In the genomic region with DNA sequence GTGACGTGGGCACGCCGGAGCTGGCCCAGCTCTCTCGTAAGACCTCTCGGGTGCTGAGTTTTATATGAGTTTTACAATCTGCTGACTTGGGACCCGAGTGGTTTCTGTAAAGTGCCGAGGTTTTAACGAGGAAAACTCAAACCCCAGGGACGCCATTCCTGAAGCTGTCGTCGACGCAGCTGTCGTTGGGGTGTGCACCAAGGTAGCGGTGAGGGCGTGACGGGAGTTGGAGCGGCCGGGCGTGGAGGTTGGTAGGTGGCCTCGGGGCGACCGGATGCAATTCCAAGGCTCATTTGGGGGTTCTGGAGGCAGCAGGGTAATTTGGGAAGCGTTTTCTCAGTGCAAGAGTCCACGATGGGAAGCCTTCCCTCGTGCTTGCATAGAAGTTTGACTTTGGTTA, we compare ENCODE assay signal across 7 mouse cellular contexts. TPM values are rescaled to one million over a fixed set of nuclear protein-coding genes. Genes with fewer than 3 reads are reported as not detected.
DNase-seq lines count a peak whose midpoint lies in the region; ATAC-seq and TF ChIP-seq lines count a peak whose summit lies in the region.
"Not testable (repeated sequence)": the region's sequence is repeated elsewhere in the genome, so short reads cannot be mapped to it uniquely, and the experiment has no call there.

No protein-coding gene starts in this region.

- peak overlapping the region; percentile 38; the same call in 1 of the 2 replicates for H3K9ac ChIP-seq in hindbrain, postnatal 0 days (replicated peaks; ENCODE audit: low read length)
- peak overlapping the region; percentile 62 for H3K9ac ChIP-seq in limb, embryonic 12.5 days (replicated peaks)
- H3K9ac ChIP-seq in neural tube, embryonic 14.5 days (replicated peaks; ENCODE audit: low read depth, low read length), result peak overlapping the region; percentile 47

- ATAC-seq in hindbrain, postnatal 0 days; neural tube, embryonic 14.5 days (ENCODE audit: low read depth): not testable (repeated sequence)
- ATAC-seq in limb, embryonic 12.5 days (ENCODE audit: insufficient number of reproducible peaks, insufficient read depth, low FRiP score, low TSS enrichment, low read depth), result peak; percentile 38

- under 1% methylated on average over 25 of the region's 25 CpGs for WGBS in embryonic facial prominence, embryonic 10.5 days
- under 1% methylated on average over 25 of the region's 25 CpGs for WGBS in hindbrain, postnatal 0 days
- WGBS in limb, embryonic 12.5 days, result 0% methylated on average over 25 of the region's 25 CpGs
- WGBS in macrophage (ENCODE audit: missing documents), result 2% methylated on average over 20 of the region's 25 CpGs
- WGBS in neural tube, embryonic 14.5 days, result under 1% methylated on average over 23 of the region's 25 CpGs

- H3K9me3 ChIP-seq in embryonic facial prominence, embryonic 10.5 days; hindbrain, postnatal 0 days (ENCODE audit: low read length); limb, embryonic 12.5 days; neural tube, embryonic 14.5 days (ENCODE audit: control insufficient read depth, low read length): not testable (repeated sequence)

- not testable (repeated sequence) for H3K36me3 ChIP-seq in embryonic facial prominence, embryonic 10.5 days (replicated peaks); hindbrain, postnatal 0 days (ENCODE audit: insufficient read depth, low read length); limb, embryonic 12.5 days; macrophage (ENCODE audit: inconsistent target); neural tube, embryonic 14.5 days (ENCODE audit: control insufficient read depth, insufficient read depth, low read length)

- H3K4me2 ChIP-seq in hindbrain, postnatal 0 days (ENCODE audit: low read depth, low read length), result peak overlapping the region; percentile 54
- H3K4me2 ChIP-seq in limb, embryonic 12.5 days, result peak overlapping the region; percentile 61
- peak overlapping the region; percentile 52 for H3K4me2 ChIP-seq in neural tube, embryonic 14.5 days (ENCODE audit: low read depth, low read length)

- not testable (repeated sequence) for TF ChIP-seq CTCF in hindbrain, postnatal 0 days (IDR thresholded peaks at IDR 0.05; ENCODE audit: low read depth)

- peak; percentile 45 for DNase-seq in R1 (ENCODE audit: low read depth, low spot score)
- DNase-seq in embryonic facial prominence, embryonic 10.5 days (ENCODE audit: low spot score), result peak; percentile 43
- DNase-seq in heart, adult 11 months, result peak; percentile 76
- peak; percentile 6 for DNase-seq in hindbrain, postnatal 0 days (ENCODE audit: low spot score)

- peak overlapping the region; percentile 59 for H3K4me3 ChIP-seq in embryonic facial prominence, embryonic 10.5 days
- peak overlapping the region; percentile 46 for H3K4me3 ChIP-seq in hindbrain, postnatal 0 days (ENCODE audit: low read length)
- peak overlapping the region; percentile 50 for H3K4me3 ChIP-seq in limb, embryonic 12.5 days (replicated peaks)
- H3K4me3 ChIP-seq in macrophage (ENCODE audit: inconsistent target), result peak overlapping the region; percentile 45
- peak overlapping the region; percentile 38 for H3K4me3 ChIP-seq in neural tube, embryonic 14.5 days (ENCODE audit: low read depth, low read length)

- H3K27me3 ChIP-seq in embryonic facial prominence, embryonic 10.5 days (replicated peaks; ENCODE audit: low read depth, poor library complexity, severe bottlenecking); hindbrain, postnatal 0 days (ENCODE audit: insufficient read depth, low read length); limb, embryonic 12.5 days; neural tube, embryonic 14.5 days (ENCODE audit: control insufficient read depth, insufficient read depth, low read length): not testable (repeated sequence)

- H3K27ac ChIP-seq in embryonic facial prominence, embryonic 10.5 days (replicated peaks), result peak overlapping the region; percentile 75
- H3K27ac ChIP-seq in hindbrain, postnatal 0 days; limb, embryonic 12.5 days; macrophage; neural tube, embryonic 14.5 days (ENCODE audit: low read depth, low read length): not testable (repeated sequence)

- H3K79me2 ChIP-seq in macrophage (ENCODE audit: inconsistent target), result peaks cover 39% of the 10 kb centered on the region

- not testable (repeated sequence) for H3K4me1 ChIP-seq in embryonic facial prominence, embryonic 10.5 days; hindbrain, postnatal 0 days (ENCODE audit: insufficient read depth, low read length); limb, embryonic 12.5 days (replicated peaks); neural tube, embryonic 14.5 days (ENCODE audit: control insufficient read depth, insufficient read depth, low read length)

RNA-seq across cellular contexts. Expression of a gene that starts 14.2 kb away (rescaled TPM):
- polyA plus RNA-seq in embryonic facial prominence, embryonic 10.5 days (2016; fragmentation: Nextera tagmentation; extraction: Ambion mirVana), result 23.0 and 23.9 TPM in 2 replicates
- total RNA-seq in hindbrain, postnatal 0 days (2014; rRNA removed), result 71.5 and 75.2 TPM in 2 replicates
- 58.7 and 59.1 TPM in 2 replicates for polyA plus RNA-seq in hindbrain, postnatal 0 days (2015; fragmentation: Nextera tagmentation; extraction: Ambion mirVana)
- 27.8 and 28.8 TPM in 2 replicates for polyA plus RNA-seq in limb, embryonic 12.5 days (2016; fragmentation: Nextera tagmentation; extraction: Ambion mirVana)
- 10 to 100 TPM; 12.2 to 51.4 (median 29.8) TPM for total RNA-seq in macrophage (2018; cell fraction: chromatin; rRNA removed)
- 10 to 100 TPM in 25 of 26 experiments, 1 to 10 TPM in 1; 9.9 to 25.5 (median 15.9) TPM for total RNA-seq in macrophage (2018; cell fraction: cytosol; rRNA removed)
- 10 to 100 TPM; 16.5 to 56.4 (median 31.3) TPM for total RNA-seq in macrophage (2018; cell fraction: nucleus; rRNA removed)
- 12.7 to 21.3 TPM (median 19.3 TPM) in 3 replicates for polyA plus RNA-seq in macrophage (2018)
- 63.1 and 66.8 TPM in 2 replicates for polyA plus RNA-seq in neural tube, embryonic 14.5 days (2014; fragmentation: Nextera tagmentation; extraction: Ambion mirVana)

RNA-seq across cellular contexts. Expression of a gene that starts 46.5 kb away (rescaled TPM):
- 23.0 and 23.3 TPM in 2 replicates for polyA plus RNA-seq in embryonic facial prominence, embryonic 10.5 days (2016; fragmentation: Nextera tagmentation; extraction: Ambion mirVana)
- 23.2 and 28.8 TPM in 2 replicates for total RNA-seq in hindbrain, postnatal 0 days (2014; rRNA removed)
- 40.4 and 42.6 TPM in 2 replicates for polyA plus RNA-seq in hindbrain, postnatal 0 days (2015; fragmentation: Nextera tagmentation; extraction: Ambion mirVana)
- 22.1 and 24.3 TPM in 2 replicates for polyA plus RNA-seq in limb, embryonic 12.5 days (2016; fragmentation: Nextera tagmentation; extraction: Ambion mirVana)
- 10 to 100 TPM in 8 of 26 experiments, 1 to 10 TPM in 18; 1.5 to 20.4 (median 6.0) TPM for total RNA-seq in macrophage (2018; cell fraction: chromatin; rRNA removed)
- 1 to 10 TPM; 4.6 to 8.3 (median 6.2) TPM for total RNA-seq in macrophage (2018; cell fraction: cytosol; rRNA removed)
- 10 to 100 TPM in 3 of 26 experiments, 1 to 10 TPM in 23; 1.5 to 12.4 (median 4.7) TPM for total RNA-seq in macrophage (2018; cell fraction: nucleus; rRNA removed)
- 7.5 to 14.1 TPM (median 7.8 TPM) in 3 replicates for polyA plus RNA-seq in macrophage (2018)
- 54.9 and 63.3 TPM in 2 replicates for polyA plus RNA-seq in neural tube, embryonic 14.5 days (2014; fragmentation: Nextera tagmentation; extraction: Ambion mirVana)

Comparison
In these comparisons a context has a peak if more than half of its experiments do, and no peak if none do; other contexts are left out.
1. DNase-seq: peak in every context shown above with its lines; median percentile 76 in heart, adult 11 months; 45 in R1; 43 in embryonic facial prominence, embryonic 10.5 days; 6 in hindbrain, postnatal 0 days.